Mouse (Mus musculus): ENCODE results near the gene Abca8a.

DNA sequence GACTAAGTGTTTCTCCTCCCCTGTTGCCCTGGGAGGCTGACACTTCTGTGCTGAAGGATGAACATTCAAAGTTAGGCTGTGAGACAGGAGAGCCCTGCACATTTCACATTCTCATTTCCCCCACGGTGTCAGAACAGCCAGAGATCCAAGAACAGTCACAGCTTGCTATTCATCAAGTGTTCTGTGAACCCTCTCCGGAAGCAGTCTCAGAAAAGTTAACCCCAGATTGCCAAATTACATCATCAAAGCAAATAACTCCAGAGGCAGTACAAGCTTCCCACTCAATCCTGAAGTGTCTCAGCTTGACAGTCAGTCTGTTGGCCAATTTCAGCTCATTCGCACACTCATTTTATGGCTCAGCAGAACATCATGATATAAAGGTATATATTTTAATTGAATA, 100.8 kb downstream of the Abca8a start:
- no peak for TF ChIP-seq POLR2A (IDR thresholded peaks at IDR 0.05; ENCODE audit: insufficient read depth, low read depth, low read length)
- TF ChIP-seq CTCF (IDR thresholded peaks at IDR 0.05; ENCODE audit: insufficient read depth, low read depth, low read length): no peak

Measured in olfactory bulb, adult 2 months (tissue).